Mouse (Mus musculus): Measurements from ENCODE around the gene Arl4d. TPM values are rescaled to one million over a fixed set of nuclear protein-coding genes. Genes with fewer than 3 reads are reported as not detected.

Arl4d gene
- polyA plus RNA-seq, 1 experiment, result 27.9 TPM

GRCm38 (mm10) chr11:101698114-101698513, 32.8 kb downstream of the Arl4d start:
- H3K36me3 ChIP-seq (ENCODE audit: control insufficient read depth, insufficient read depth, low read length), result no peaks in the 10 kb centered on the region
- H3K27ac ChIP-seq (ENCODE audit: insufficient read depth, low read depth, low read length), result no peak overlapping the region
- no peak for TF ChIP-seq POLR2A (IDR thresholded peaks at IDR 0.05; ENCODE audit: low read depth, low read length)
- TF ChIP-seq CTCF (IDR thresholded peaks at IDR 0.05; ENCODE audit: extremely low read depth, insufficient read length, insufficient replicate concordance, low read depth, low read length), result no peak
- H3K4me1 ChIP-seq (ENCODE audit: control insufficient read depth, insufficient read depth, insufficient read length, low read length), result peaks cover 2% of the 10 kb centered on the region; the same call in 1 of the 2 replicates
- no peak overlapping the region for H3K4me3 ChIP-seq (ENCODE audit: low read depth, low read length)
- H3K27me3 ChIP-seq (ENCODE audit: control insufficient read depth, insufficient read depth, low read length), result no peaks in the 10 kb centered on the region

GRCm38 (mm10) chr11:101699556-101699955, 34.2 kb downstream of the Arl4d start:
- H3K27me3 ChIP-seq (ENCODE audit: control insufficient read depth, insufficient read depth, low read length), result no peaks in the 10 kb centered on the region
- H3K4me3 ChIP-seq (ENCODE audit: low read depth, low read length), result no peak overlapping the region
- WGBS, result 85% methylated on average over 1 of the region's 1 CpGs
- no peaks in the 10 kb centered on the region for H3K36me3 ChIP-seq (ENCODE audit: control insufficient read depth, insufficient read depth, low read length)
- TF ChIP-seq POLR2A (IDR thresholded peaks at IDR 0.05; ENCODE audit: low read depth, low read length) (no peak), CTCF (IDR thresholded peaks at IDR 0.05; ENCODE audit: extremely low read depth, insufficient read length, insufficient replicate concordance, low read depth, low read length) (no peak)
- peaks cover 2% of the 10 kb centered on the region; the same call in 1 of the 2 replicates for H3K4me1 ChIP-seq (ENCODE audit: control insufficient read depth, insufficient read depth, insufficient read length, low read length)
- H3K27ac ChIP-seq (ENCODE audit: insufficient read depth, low read depth, low read length), result no peak overlapping the region

GRCm38 (mm10) chr11:101699991-101700390, 34.6 kb downstream of the Arl4d start:
- Histone ChIP-seq H3K4me1 (ENCODE audit: control insufficient read depth, insufficient read depth, insufficient read length, low read length) (peaks cover 2% of the 10 kb centered on the region; the same call in 1 of the 2 replicates), H3K4me3 (ENCODE audit: low read depth, low read length) (no peak overlapping the region), H3K27me3 (ENCODE audit: control insufficient read depth, insufficient read depth, low read length) (no peaks in the 10 kb centered on the region), H3K36me3 (ENCODE audit: control insufficient read depth, insufficient read depth, low read length) (no peaks in the 10 kb centered on the region), H3K27ac (ENCODE audit: insufficient read depth, low read depth, low read length) (0 out of 2 replicates have a peak overlapping the region, but pooled peaks have one; percentile 32)
- 56% methylated on average over 7 of the region's 7 CpGs for WGBS
- no peak for TF ChIP-seq CTCF (IDR thresholded peaks at IDR 0.05; ENCODE audit: extremely low read depth, insufficient read length, insufficient replicate concordance, low read depth, low read length)
- TF ChIP-seq POLR2A (IDR thresholded peaks at IDR 0.05; ENCODE audit: low read depth, low read length), result no peak

- peak overlapping the region; percentile 54 for H3K27ac ChIP-seq (ENCODE audit: insufficient read depth, low read depth, low read length)
- no peak for TF ChIP-seq POLR2A (IDR thresholded peaks at IDR 0.05; ENCODE audit: low read depth, low read length)
- TF ChIP-seq CTCF (IDR thresholded peaks at IDR 0.05; ENCODE audit: extremely low read depth, insufficient read length, insufficient replicate concordance, low read depth, low read length), result no peak
- H3K4me1 ChIP-seq (ENCODE audit: control insufficient read depth, insufficient read depth, insufficient read length, low read length), result peaks cover 2% of the 10 kb centered on the region; the same call in 1 of the 2 replicates
- 8% methylated on average over 12 of the region's 12 CpGs for WGBS
- H3K4me3 ChIP-seq (ENCODE audit: low read depth, low read length), result no peak overlapping the region
- no peaks in the 10 kb centered on the region for H3K36me3 ChIP-seq (ENCODE audit: control insufficient read depth, insufficient read depth, low read length)
- no peaks in the 10 kb centered on the region for H3K27me3 ChIP-seq (ENCODE audit: control insufficient read depth, insufficient read depth, low read length)
Observed at GRCm38 (mm10) chr11:101700446-101700845, 35.1 kb downstream of the Arl4d start.

GRCm38 (mm10) chr11:101704081-101704480, 38.7 kb downstream of the Arl4d start:
- Histone ChIP-seq H3K27me3 (ENCODE audit: control insufficient read depth, insufficient read depth, low read length) (no peaks in the 10 kb centered on the region), H3K4me3 (ENCODE audit: low read depth, low read length) (no peak overlapping the region), H3K27ac (ENCODE audit: insufficient read depth, low read depth, low read length) (no peak overlapping the region), H3K36me3 (ENCODE audit: control insufficient read depth, insufficient read depth, low read length) (no peaks in the 10 kb centered on the region), H3K4me1 (ENCODE audit: control insufficient read depth, insufficient read depth, insufficient read length, low read length) (no peaks in the 10 kb centered on the region; the same call in 1 of the 2 replicates)
- 19% methylated on average over 5 of the region's 5 CpGs for WGBS
- TF ChIP-seq CTCF (IDR thresholded peaks at IDR 0.05; ENCODE audit: extremely low read depth, insufficient read length, insufficient replicate concordance, low read depth, low read length), result no peak
- TF ChIP-seq POLR2A (IDR thresholded peaks at IDR 0.05; ENCODE audit: low read depth, low read length), result no peak

GRCm38 (mm10) chr11:101706764-101707448, 41.6 kb downstream of the Arl4d start:
- Histone ChIP-seq H3K4me3 (ENCODE audit: low read depth, low read length) (no peak overlapping the region), H3K27ac (ENCODE audit: insufficient read depth, low read depth, low read length) (no peak overlapping the region), H3K27me3 (ENCODE audit: control insufficient read depth, insufficient read depth, low read length) (no peaks in the 10 kb centered on the region), H3K36me3 (ENCODE audit: control insufficient read depth, insufficient read depth, low read length) (no peaks in the 10 kb centered on the region), H3K4me1 (ENCODE audit: control insufficient read depth, insufficient read depth, insufficient read length, low read length) (no peaks in the 10 kb centered on the region)
- TF ChIP-seq POLR2A (IDR thresholded peaks at IDR 0.05; ENCODE audit: low read depth, low read length) (no peak), CTCF (IDR thresholded peaks at IDR 0.05; ENCODE audit: extremely low read depth, insufficient read length, insufficient replicate concordance, low read depth, low read length) (no peak)
- WGBS, result 80% methylated on average over 10 of the region's 10 CpGs

- H3K27ac ChIP-seq (ENCODE audit: insufficient read depth, low read depth, low read length), result no peak overlapping the region
- WGBS, result 55% methylated on average over 5 of the region's 5 CpGs
- no peak overlapping the region for H3K4me3 ChIP-seq (ENCODE audit: low read depth, low read length)
- no peak for TF ChIP-seq CTCF (IDR thresholded peaks at IDR 0.05; ENCODE audit: extremely low read depth, insufficient read length, insufficient replicate concordance, low read depth, low read length)
- no peak for TF ChIP-seq POLR2A (IDR thresholded peaks at IDR 0.05; ENCODE audit: low read depth, low read length)
- H3K4me1 ChIP-seq (ENCODE audit: control insufficient read depth, insufficient read depth, insufficient read length, low read length), result peaks cover 6% of the 10 kb centered on the region; the same call in 1 of the 2 replicates
- no peaks in the 10 kb centered on the region for H3K27me3 ChIP-seq (ENCODE audit: control insufficient read depth, insufficient read depth, low read length)
- H3K36me3 ChIP-seq (ENCODE audit: control insufficient read depth, insufficient read depth, low read length), result no peaks in the 10 kb centered on the region
Observed at GRCm38 (mm10) chr11:101708482-101708881, 43.1 kb downstream of the Arl4d start.
